Mouse (Mus musculus): ENCODE measurements around the gene Gm5640. TPM values are rescaled to one million over a fixed set of nuclear protein-coding genes. Genes with fewer than 3 reads are reported as not detected.

Gm5640 gene
- not detected for polyA plus RNA-seq (2014; fragmentation: Illumina TruSeq; extraction: RNeasy Lipid Tissue Mini Kit (QIAGEN cat#74804); ENCODE audit: low replicate concordance)

GRCm38 (mm10) chrX:74645466-74646323 lies at the start of gene Gm5640:
Gm5640 (minus strand) TSS chrX:74645635.

GRCm38 (mm10) chrX:74592379-74592778 lies 53.1 kb downstream of the Gm5640 start, which contains the start of gene Olfr1325:
Olfr1325 (plus strand) TSS chrX:74592679.

Other genes starting within 250 kb of the Gm5640 start
- gene G6pdx, start 216.4 kb downstream of the Gm5640 start, polyA plus RNA-seq (2014; fragmentation: Illumina TruSeq; extraction: RNeasy Lipid Tissue Mini Kit (QIAGEN cat#74804); ENCODE audit: low replicate concordance): 8.9 TPM
- gene Gm6880, start 164.2 kb downstream of the Gm5640 start, polyA plus RNA-seq (2014; fragmentation: Illumina TruSeq; extraction: RNeasy Lipid Tissue Mini Kit (QIAGEN cat#74804); ENCODE audit: low replicate concordance): not detected
- gene Olfr1326-ps1, start 70.7 kb downstream of the Gm5640 start, polyA plus RNA-seq (2014; fragmentation: Illumina TruSeq; extraction: RNeasy Lipid Tissue Mini Kit (QIAGEN cat#74804); ENCODE audit: low replicate concordance): not detected
- not detected for gene Olfr1325, start 53.0 kb downstream of the Gm5640 start, polyA plus RNA-seq (2014; fragmentation: Illumina TruSeq; extraction: RNeasy Lipid Tissue Mini Kit (QIAGEN cat#74804); ENCODE audit: low replicate concordance)
- not detected for gene Gm6890, start 95.3 kb upstream of the Gm5640 start, polyA plus RNA-seq (2014; fragmentation: Illumina TruSeq; extraction: RNeasy Lipid Tissue Mini Kit (QIAGEN cat#74804); ENCODE audit: low replicate concordance)
- gene Gm5936, start 191.6 kb upstream of the Gm5640 start, polyA plus RNA-seq (2014; fragmentation: Illumina TruSeq; extraction: RNeasy Lipid Tissue Mini Kit (QIAGEN cat#74804); ENCODE audit: low replicate concordance): not detected